Mouse (Mus musculus) neural tube, embryonic 13.5 days (tissue): Measurements from ENCODE around the gene Tgoln1. TPM values are rescaled to one million over a fixed set of nuclear protein-coding genes. Genes with fewer than 3 reads are reported as not detected.

Experiments used
- ATAC-seq: fragments of 200-750 bp; cut with Nextera tagmentation; 2 replicates; pipeline ENCODE4 v1.8.0; 2017; ENCODE audit warnings: low read depth, mild to moderate bottlenecking, moderate TSS enrichment, moderate library complexity
- H3K27ac ChIP-seq: fragments of 300-500 bp; sonication (generic); replicated peaks from 2 replicates; pipeline ENCODE4 v1.5.1; 2015; ENCODE audit warnings: moderate library complexity, mild to moderate bottlenecking, inconsistent platforms
- H3K27me3 ChIP-seq: fragments of 300-500 bp; sonication (generic); 2 replicates; pipeline ENCODE4 v1.6.1; 2015; ENCODE audit warnings: mild to moderate bottlenecking, inconsistent platforms
- H3K36me3 ChIP-seq: fragments of 300-500 bp; sonication (generic); 2 replicates; pipeline ENCODE4 v1.6.1; 2015; ENCODE audit warnings: mild to moderate bottlenecking, inconsistent platforms
- H3K4me1 ChIP-seq: fragments of 300-500 bp; sonication (generic); replicated peaks from 2 replicates; pipeline ENCODE4 v1.6.1; 2015; ENCODE audit warnings: inconsistent platforms
- H3K4me2 ChIP-seq: fragments of 300-500 bp; sonication (generic); 2 replicates; pipeline ENCODE4 v1.6.1; 2015; ENCODE audit warnings: inconsistent platforms, mild to moderate bottlenecking, moderate library complexity
- H3K4me3 ChIP-seq: fragments of 300-500 bp; sonication (generic); 2 replicates; pipeline ENCODE4 v1.5.1; 2015; ENCODE audit warnings: mild to moderate bottlenecking, inconsistent platforms
- H3K9ac ChIP-seq: fragments of 300-500 bp; sonication (generic); 2 replicates; pipeline ENCODE4 v1.6.1; 2015; ENCODE audit warnings: moderate library complexity, mild to moderate bottlenecking, inconsistent platforms
- H3K9me3 ChIP-seq: fragments of 300-500 bp; sonication (generic); 2 replicates; pipeline ENCODE4 v1.6.1; 2016; ENCODE audit warnings: inconsistent platforms
- WGBS: fragments of 180-500 bp; shearing (Covaris S2); methylation state at CpG from one replicate; pipeline ENCODE4 v1.1.7; 2015; 5-methylcytosine and 5-hydroxymethylcytosine counted together
- polyA plus RNA-seq: library from polyadenylated mRNA; unstranded; fragments of >200 nt; fragmentation: Nextera tagmentation; extraction: Ambion mirVana; gene quantifications from 2 replicates; pipeline ENCODE4 v1.2.1, GENCODE M21; 2015

The Tgoln1 gene
- polyA plus RNA-seq, 1 experiment from 2014 or later, result 39.3 TPM

GRCm38 (mm10) chr6:72584154-72584553, 32.6 kb downstream of the Tgoln1 start:
- Histone ChIP-seq H3K27me3 (no peaks in the 10 kb centered on the region), H3K9ac (no peak overlapping the region), H3K27ac (no peak overlapping the region), H3K4me3 (no peak overlapping the region), H3K9me3 (no peaks in the 10 kb centered on the region), H3K4me2 (no peak overlapping the region), H3K4me1 (no peaks in the 10 kb centered on the region), H3K36me3 (peaks cover 32% of the 10 kb centered on the region; the same call in 1 of the 2 replicates)
- 85% methylated on average over 11 of the region's 11 CpGs for WGBS
- no peak for ATAC-seq

- no peak for ATAC-seq
- H3K9ac ChIP-seq, result no peak overlapping the region
- no peak overlapping the region for H3K4me2 ChIP-seq
- peaks cover 41% of the 10 kb centered on the region; the same call in 1 of the 2 replicates for H3K36me3 ChIP-seq
- no peaks in the 10 kb centered on the region for H3K9me3 ChIP-seq
- H3K4me3 ChIP-seq, result no peak overlapping the region
- WGBS, result 87% methylated on average over 4 of the region's 4 CpGs
- no peaks in the 10 kb centered on the region for H3K27me3 ChIP-seq
- no peaks in the 10 kb centered on the region for H3K4me1 ChIP-seq
- H3K27ac ChIP-seq, result no peak overlapping the region
Measured at GRCm38 (mm10) chr6:72583211-72583839, 33.5 kb downstream of the Tgoln1 start.

- Histone ChIP-seq H3K9ac (no peak overlapping the region), H3K4me3 (no peak overlapping the region), H3K9me3 (no peaks in the 10 kb centered on the region), H3K27ac (no peak overlapping the region), H3K4me2 (no peak overlapping the region), H3K27me3 (no peaks in the 10 kb centered on the region), H3K4me1 (no peaks in the 10 kb centered on the region), H3K36me3 (peaks cover 48% of the 10 kb centered on the region)
- WGBS, result 76% methylated on average over 11 of the region's 11 CpGs
- no peak for ATAC-seq
Measured at GRCm38 (mm10) chr6:72581625-72582382, 35.0 kb downstream of the Tgoln1 start.

- ATAC-seq, result no peak
- H3K27me3 ChIP-seq, result no peaks in the 10 kb centered on the region
- 98% methylated on average over 3 of the region's 3 CpGs for WGBS
- no peak overlapping the region for H3K4me2 ChIP-seq
- H3K4me1 ChIP-seq, result no peaks in the 10 kb centered on the region
- H3K9me3 ChIP-seq, result no peaks in the 10 kb centered on the region
- no peak overlapping the region for H3K4me3 ChIP-seq
- no peak overlapping the region for H3K27ac ChIP-seq
- H3K36me3 ChIP-seq, result peaks cover 66% of the 10 kb centered on the region
- H3K9ac ChIP-seq, result no peak overlapping the region
Measured at GRCm38 (mm10) chr6:72576041-72576440, 40.8 kb downstream of the Tgoln1 start.

DNA sequence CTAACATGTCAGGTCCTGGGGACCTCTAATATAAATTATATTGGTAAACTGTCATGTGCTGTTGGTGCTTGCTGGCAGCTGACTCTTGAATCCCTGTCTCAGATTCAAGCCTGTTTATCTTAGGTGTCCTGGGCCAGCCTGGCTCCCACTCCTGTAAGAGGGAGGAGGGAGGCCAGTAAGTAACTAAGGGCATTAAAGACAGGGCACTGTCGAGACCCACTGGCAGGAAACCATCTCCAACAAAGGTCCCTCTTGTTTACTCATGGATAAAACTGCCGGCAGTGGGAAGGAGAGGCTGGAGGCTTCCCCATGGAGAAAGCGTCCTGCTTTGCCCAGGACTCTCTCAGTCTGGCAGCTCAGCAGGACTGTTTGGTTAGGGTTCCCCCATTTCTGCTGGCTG, 45.0 kb downstream of the Tgoln1 start:
- Histone ChIP-seq H3K9me3 (no peaks in the 10 kb centered on the region), H3K4me2 (no peak overlapping the region), H3K27ac (no peak overlapping the region), H3K9ac (no peak overlapping the region), H3K4me3 (no peak overlapping the region), H3K27me3 (no peaks in the 10 kb centered on the region), H3K4me1 (no peaks in the 10 kb centered on the region), H3K36me3 (peaks cover 57% of the 10 kb centered on the region)
- WGBS, result 54% methylated on average over 3 of the region's 3 CpGs
- ATAC-seq, result no peak

- 87% methylated on average over 10 of the region's 10 CpGs for WGBS
- no peak overlapping the region for H3K27ac ChIP-seq
- ATAC-seq, result no peak
- peaks cover 48% of the 10 kb centered on the region for H3K36me3 ChIP-seq
- peaks cover 1% of the 10 kb centered on the region; the same call in 1 of the 2 replicates for H3K4me1 ChIP-seq
- H3K9me3 ChIP-seq, result no peaks in the 10 kb centered on the region
- no peaks in the 10 kb centered on the region for H3K27me3 ChIP-seq
- no peak overlapping the region for H3K9ac ChIP-seq
- no peak overlapping the region for H3K4me3 ChIP-seq
- H3K4me2 ChIP-seq, result no peak overlapping the region
Measured at GRCm38 (mm10) chr6:72570644-72571397, 46.0 kb downstream of the Tgoln1 start.

DNA sequence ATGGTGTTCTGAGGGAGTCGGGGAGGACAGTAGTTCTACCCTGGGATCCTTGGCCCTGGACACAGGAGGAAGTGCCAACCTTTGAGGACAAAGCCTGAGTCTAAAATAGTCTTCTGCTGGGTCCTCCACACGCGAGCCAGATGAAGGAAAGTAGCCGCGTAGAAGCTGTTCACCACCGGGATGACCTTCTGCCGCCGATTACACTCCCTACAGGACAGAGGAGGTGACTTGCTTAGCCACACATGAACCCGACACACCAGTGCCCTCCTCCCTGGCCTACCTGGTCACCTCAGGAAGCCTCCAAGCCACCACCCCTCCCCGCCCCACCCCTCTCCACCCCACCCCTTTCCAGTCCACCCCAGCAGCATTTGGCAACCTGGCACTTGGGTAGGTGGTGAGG, 48.1 kb downstream of the Tgoln1 start:
- Histone ChIP-seq H3K36me3 (peaks cover 36% of the 10 kb centered on the region), H3K9ac (no peak overlapping the region), H3K4me2 (no peak overlapping the region), H3K4me1 (peaks cover 6% of the 10 kb centered on the region; the same call in 1 of the 2 replicates), H3K4me3 (no peak overlapping the region), H3K27ac (no peak overlapping the region), H3K27me3 (no peaks in the 10 kb centered on the region), H3K9me3 (no peaks in the 10 kb centered on the region)
- ATAC-seq, result no peak
- WGBS, result 89% methylated on average over 10 of the region's 10 CpGs

GRCm38 (mm10) chr6:72567508-72567907, 49.3 kb downstream of the Tgoln1 start:
- no peak overlapping the region for H3K4me3 ChIP-seq
- H3K9ac ChIP-seq, result no peak overlapping the region
- ATAC-seq, result no peak
- H3K4me2 ChIP-seq, result no peak overlapping the region
- H3K27ac ChIP-seq, result no peak overlapping the region
- peaks cover 32% of the 10 kb centered on the region for H3K36me3 ChIP-seq
- peaks cover 14% of the 10 kb centered on the region for H3K4me1 ChIP-seq
- no peaks in the 10 kb centered on the region for H3K9me3 ChIP-seq
- no peaks in the 10 kb centered on the region for H3K27me3 ChIP-seq
- WGBS, result 82% methylated on average over 5 of the region's 5 CpGs

GRCm38 (mm10) chr6:72566044-72566443, 50.8 kb downstream of the Tgoln1 start:
- no peak overlapping the region for H3K4me3 ChIP-seq
- H3K27me3 ChIP-seq, result no peaks in the 10 kb centered on the region
- ATAC-seq, result peak; percentile 77
- WGBS, result 3% methylated on average over 4 of the region's 4 CpGs
- H3K27ac ChIP-seq, result no peak overlapping the region; the same call in 1 of the 2 replicates
- no peaks in the 10 kb centered on the region for H3K9me3 ChIP-seq
- 0 out of 2 replicates have a peak overlapping the region, but pooled peaks have one; percentile 12 for H3K9ac ChIP-seq
- no peak overlapping the region for H3K4me2 ChIP-seq
- H3K36me3 ChIP-seq, result peaks cover 23% of the 10 kb centered on the region
- peaks cover 14% of the 10 kb centered on the region for H3K4me1 ChIP-seq

- peak; percentile 47; the same call in 1 of the 2 replicates for ATAC-seq
- H3K36me3 ChIP-seq, result peaks cover 18% of the 10 kb centered on the region
- no peak overlapping the region for H3K9ac ChIP-seq
- no peak overlapping the region for H3K4me2 ChIP-seq
- no peaks in the 10 kb centered on the region for H3K9me3 ChIP-seq
- WGBS, result 79% methylated on average over 7 of the region's 7 CpGs
- no peaks in the 10 kb centered on the region for H3K27me3 ChIP-seq
- H3K4me1 ChIP-seq, result peaks cover 14% of the 10 kb centered on the region
- H3K27ac ChIP-seq, result no peak overlapping the region
- H3K4me3 ChIP-seq, result no peak overlapping the region
Measured at GRCm38 (mm10) chr6:72565506-72565905, 51.3 kb downstream of the Tgoln1 start.

GRCm38 (mm10) chr6:72562894-72563293, 53.9 kb downstream of the Tgoln1 start:
- Histone ChIP-seq H3K27ac (no peak overlapping the region), H3K9ac (no peak overlapping the region), H3K4me2 (no peak overlapping the region), H3K36me3 (peaks cover 5% of the 10 kb centered on the region; the same call in 1 of the 2 replicates), H3K9me3 (no peaks in the 10 kb centered on the region), H3K27me3 (no peaks in the 10 kb centered on the region), H3K4me1 (peaks cover 19% of the 10 kb centered on the region), H3K4me3 (no peak overlapping the region)
- 72% methylated on average over 5 of the region's 5 CpGs for WGBS
- ATAC-seq, result no peak

GRCm38 (mm10) chr6:72562486-72562885, 54.3 kb downstream of the Tgoln1 start:
- no peak overlapping the region for H3K9ac ChIP-seq
- ATAC-seq, result no peak
- H3K9me3 ChIP-seq, result no peaks in the 10 kb centered on the region
- no peak overlapping the region for H3K27ac ChIP-seq
- H3K27me3 ChIP-seq, result no peaks in the 10 kb centered on the region
- peaks cover 19% of the 10 kb centered on the region for H3K4me1 ChIP-seq
- H3K4me2 ChIP-seq, result no peak overlapping the region
- peaks cover under 1% of the 10 kb centered on the region; the same call in 1 of the 2 replicates for H3K36me3 ChIP-seq
- WGBS, result 52% methylated on average over 6 of the region's 6 CpGs
- H3K4me3 ChIP-seq, result no peak overlapping the region
